Comparison of ENCODE assay signal across 20 mouse cellular contexts in genomic region chr16:38568192-38568591, GRCm38 (mm10). TPM values are rescaled to one million over a fixed set of nuclear protein-coding genes. Genes with fewer than 3 reads are reported as not detected.
DNase-seq lines count a peak whose midpoint lies in the region; ATAC-seq and TF ChIP-seq lines count a peak whose summit lies in the region.
"Had no signal": no experiment of that assay in that cellular context is flagged by ENCODE, and none has a peak within 500 bp of the region (broad histone marks: within the 10 kb centered on the region; RNA-seq: fewer than 3 reads in every experiment).

No protein-coding gene starts in this region.

- H3K36me3 ChIP-seq in MEL (ENCODE audit: control insufficient read depth in 1 of 2, insufficient read depth in 2 of 2, low read length in 2 of 2), result peaks cover 17% of the 10 kb centered on the region in 2 experiments
- peaks cover 3% of the 10 kb centered on the region; the same call in 1 of the 2 replicates for H3K36me3 ChIP-seq in stomach, postnatal 0 days (ENCODE audit: control insufficient read depth, insufficient read depth, low read length)
- peaks cover 18% of the 10 kb centered on the region; the same call in 1 of the 2 replicates for H3K36me3 ChIP-seq in liver, embryonic 11.5 days (ENCODE audit: control insufficient read depth, insufficient read depth, low read length)
- peaks cover 62% of the 10 kb centered on the region for H3K36me3 ChIP-seq in midbrain, embryonic 13.5 days

- no peaks in the 10 kb centered on the region for H3K9me3 ChIP-seq in MEL (replicated peaks; ENCODE audit: insufficient read depth, low read length)
- H3K9me3 ChIP-seq in stomach, postnatal 0 days (ENCODE audit: control insufficient read depth, low read length), result no peaks in the 10 kb centered on the region
- H3K9me3 ChIP-seq in liver, embryonic 11.5 days (ENCODE audit: control insufficient read depth, low read length), result no peaks in the 10 kb centered on the region
- no peaks in the 10 kb centered on the region for H3K9me3 ChIP-seq in midbrain, embryonic 13.5 days
- H3K9me3 ChIP-seq: embryonic facial prominence, embryonic 13.5 days; forebrain, embryonic 12.5 days; heart, embryonic 13.5 days; hindbrain, embryonic 15.5 days had no signal

- H3K4me2 ChIP-seq in stomach, postnatal 0 days (replicated peaks; ENCODE audit: low read depth), result no peak overlapping the region
- H3K4me2 ChIP-seq in liver, embryonic 11.5 days, result no peak overlapping the region
- H3K4me2 ChIP-seq in midbrain, embryonic 13.5 days (replicated peaks), result no peak overlapping the region
- H3K4me2 ChIP-seq: embryonic facial prominence, embryonic 13.5 days; forebrain, embryonic 12.5 days; heart, embryonic 13.5 days; hindbrain, embryonic 15.5 days had no signal

- no peak overlapping the region for H3K4me3 ChIP-seq in MEL (ENCODE audit: control insufficient read depth in 1 of 2, insufficient read depth in 1 of 2, low read depth in 2 of 2, low read length in 2 of 2)
- no peak overlapping the region for H3K4me3 ChIP-seq in stomach, postnatal 0 days (ENCODE audit: low read depth, low read length)
- H3K4me3 ChIP-seq in liver, embryonic 11.5 days (ENCODE audit: low read depth, low read length), result no peak overlapping the region
- no peak overlapping the region for H3K4me3 ChIP-seq in midbrain, embryonic 13.5 days (replicated peaks)
- H3K4me3 ChIP-seq: embryonic facial prominence, embryonic 13.5 days; forebrain, embryonic 12.5 days; gastrocnemius, adult 2 months; heart, embryonic 13.5 days; hindbrain, embryonic 15.5 days had no signal

- peaks cover 0 to 9% of the 10 kb centered on the region in 2 experiments; a peak in 1 of 4 replicates for H3K4me1 ChIP-seq in MEL (ENCODE audit: control insufficient read depth in 1 of 2, insufficient read depth in 2 of 2, low read length in 2 of 2)
- no peaks in the 10 kb centered on the region for H3K4me1 ChIP-seq in stomach, postnatal 0 days (replicated peaks; ENCODE audit: control insufficient read depth, insufficient read depth)
- H3K4me1 ChIP-seq in liver, embryonic 11.5 days (replicated peaks; ENCODE audit: control insufficient read depth, insufficient read depth, low read length), result no peaks in the 10 kb centered on the region
- H3K4me1 ChIP-seq in midbrain, embryonic 13.5 days (replicated peaks), result peaks cover 10% of the 10 kb centered on the region

- no peak for TF ChIP-seq CTCF in MEL (IDR thresholded peaks at IDR 0.05 in 2 of 3, conservative IDR thresholded peaks at IDR 0.05 in 1 of 3; ENCODE audit: control insufficient read depth in 1 of 3, insufficient read depth in 1 of 3, low read depth in 2 of 3, low read length in 3 of 3, poor library complexity in 1 of 3, severe bottlenecking in 1 of 3)
- TF ChIP-seq CTCF in stomach, postnatal 0 days (IDR thresholded peaks at IDR 0.05; ENCODE audit: low read depth), result no peak

- no peak overlapping the region for H3K27ac ChIP-seq in MEL (ENCODE audit: control insufficient read depth, low read depth, low read length)
- H3K27ac ChIP-seq in stomach, postnatal 0 days (replicated peaks), result no peak overlapping the region
- no peak overlapping the region for H3K27ac ChIP-seq in liver, embryonic 11.5 days (ENCODE audit: low read depth, low read length)
- H3K27ac ChIP-seq in midbrain, embryonic 13.5 days, result no peak overlapping the region
- H3K27ac ChIP-seq: embryonic facial prominence, embryonic 13.5 days; forebrain, embryonic 12.5 days; gastrocnemius, adult 2 months; heart, embryonic 13.5 days; hindbrain, embryonic 15.5 days had no signal

- TF ChIP-seq EP300 in MEL (IDR thresholded peaks at IDR 0.05; ENCODE audit: low read depth in 1 of 2, low read length in 2 of 2), result no peak
- no peak for TF ChIP-seq EP300 in stomach, postnatal 0 days (optimal IDR thresholded peaks at IDR 0.05)

- peak; percentile 95 for ATAC-seq in frontal cortex, adult (ENCODE audit: low TSS enrichment)
- ATAC-seq in stomach, postnatal 0 days (ENCODE audit: low FRiP score, low TSS enrichment), result 0 out of 2 replicates have a peak, but pooled peaks have one; percentile 66
- no peak for ATAC-seq in liver, embryonic 11.5 days (replicated peaks; ENCODE audit: low FRiP score)
- no peak for ATAC-seq in midbrain, embryonic 13.5 days
- ATAC-seq: forebrain, embryonic 16.5 days; intestine, postnatal 0 days had no signal

- TF ChIP-seq RAD21 in MEL (IDR thresholded peaks at IDR 0.05; ENCODE audit: low read depth, low read length), result no peak

- H3K9ac ChIP-seq in MEL (ENCODE audit: control insufficient read depth, low read depth, low read length, poor library complexity, severe bottlenecking), result no peak overlapping the region
- H3K9ac ChIP-seq in stomach, postnatal 0 days (ENCODE audit: low read length), result no peak overlapping the region
- no peak overlapping the region for H3K9ac ChIP-seq in liver, embryonic 11.5 days (ENCODE audit: low read depth, low read length)
- no peak overlapping the region for H3K9ac ChIP-seq in midbrain, embryonic 13.5 days (replicated peaks)
- H3K9ac ChIP-seq: embryonic facial prominence, embryonic 13.5 days; forebrain, embryonic 12.5 days; heart, embryonic 13.5 days; hindbrain, embryonic 15.5 days had no signal

- 87% methylated on average over 5 of the region's 5 CpGs for WGBS in stomach, postnatal 0 days
- 90% methylated on average over 5 of the region's 5 CpGs for WGBS in liver, embryonic 11.5 days
- WGBS in midbrain, embryonic 13.5 days, result 98% methylated on average over 5 of the region's 5 CpGs

- no peaks in the 10 kb centered on the region for H3K27me3 ChIP-seq in MEL (ENCODE audit: control insufficient read depth in 1 of 2, insufficient read depth in 2 of 2, low read length in 2 of 2)
- no peaks in the 10 kb centered on the region for H3K27me3 ChIP-seq in stomach, postnatal 0 days (ENCODE audit: control insufficient read depth, insufficient read depth, low read length)
- no peaks in the 10 kb centered on the region for H3K27me3 ChIP-seq in liver, embryonic 11.5 days (replicated peaks; ENCODE audit: control insufficient read depth, insufficient read depth, low read length)
- H3K27me3 ChIP-seq in midbrain, embryonic 13.5 days, result no peaks in the 10 kb centered on the region
- H3K27me3 ChIP-seq: embryonic facial prominence, embryonic 13.5 days; forebrain, embryonic 12.5 days; heart, embryonic 13.5 days; hindbrain, embryonic 15.5 days had no signal

- TF ChIP-seq POLR2A in MEL (IDR thresholded peaks at IDR 0.05; ENCODE audit: control insufficient read depth in 1 of 2, insufficient read depth in 1 of 2, low read depth in 1 of 2, low read length in 2 of 2, poor library complexity in 1 of 2), result no peak

- H3K79me2 ChIP-seq in MEL (ENCODE audit: control insufficient read depth, insufficient read depth, low read length, poor library complexity), result peaks cover 21% of the 10 kb centered on the region

- DNase-seq in frontal cortex, postnatal 25 days (ENCODE audit: low spot score in 2 of 2), result no peak
- DNase-seq in 416B (ENCODE audit: low read depth) (peak; percentile 71), MEL (ENCODE audit: low read depth, low spot score) (peak; percentile 42)
- no peak for DNase-seq in stomach, postnatal 0 days (ENCODE audit: low spot score)
- no peak for DNase-seq in liver, embryonic 11.5 days (ENCODE audit: low spot score)
- DNase-seq: B cell, adult 2 months; cerebellum, adult 11-12 months; cerebellum, adult 9-10 months; cerebellum, postnatal 25 days; gastrocnemius, adult 2 months; gastrocnemius, postnatal 25 days; heart, postnatal 36 days had no signal

TF ChIP-seq in MEL, 35 proteins besides CTCF, POLR2A, EP300 and RAD21:
- TF ChIP-seq GATA1 (IDR thresholded peaks at IDR 0.05; ENCODE audit: low read depth, low read length) (peak; percentile 43; the same call in 1 of the 2 replicates), ELF1 (IDR thresholded peaks at IDR 0.05; ENCODE audit: low read depth, low read length) (no peak)

RNA-seq across cellular contexts. Expression of gene Tmem39a, which starts 9.7 kb away (rescaled TPM):
- 34.2 and 38.1 TPM in 2 replicates for total RNA-seq in MEL (2012; rRNA removed)
- 100 to 1,000 TPM; 116 to 352 TPM for polyA plus RNA-seq in MEL (2012; ENCODE audit: insufficient read depth in 1 of 2, insufficient read length in 2 of 2, low read depth in 1 of 2, low replicate concordance in 2 of 2, missing spikeins in 1 of 2)
- 44.6 and 48.9 TPM in 2 replicates for polyA plus RNA-seq in stomach, postnatal 0 days (2015; fragmentation: Nextera tagmentation; extraction: Ambion mirVana)
- polyA plus RNA-seq in liver, embryonic 11.5 days (2014; fragmentation: Nextera tagmentation; extraction: Ambion mirVana), result 88.7 and 89.3 TPM in 2 replicates
- polyA plus RNA-seq in midbrain, embryonic 13.5 days (2015; fragmentation: Nextera tagmentation; extraction: Ambion mirVana), result 40.6 and 47.1 TPM in 2 replicates

RNA-seq across cellular contexts. Expression of gene Poglut1, which starts 18.1 kb away (rescaled TPM):
- total RNA-seq in MEL (2012; rRNA removed), result 17.7 and 17.9 TPM in 2 replicates
- 10 to 100 TPM in 1 of 2 experiments, not detected in 1; 28.6 TPM for polyA plus RNA-seq in MEL (2012; ENCODE audit: insufficient read depth in 1 of 2, insufficient read length in 2 of 2, low read depth in 1 of 2, low replicate concordance in 2 of 2, missing spikeins in 1 of 2)
- 16.0 and 16.3 TPM in 2 replicates for polyA plus RNA-seq in stomach, postnatal 0 days (2015; fragmentation: Nextera tagmentation; extraction: Ambion mirVana)
- 31.0 and 34.1 TPM in 2 replicates for polyA plus RNA-seq in liver, embryonic 11.5 days (2014; fragmentation: Nextera tagmentation; extraction: Ambion mirVana)
- polyA plus RNA-seq in midbrain, embryonic 13.5 days (2015; fragmentation: Nextera tagmentation; extraction: Ambion mirVana), result 65.3 and 66.4 TPM in 2 replicates

RNA-seq across cellular contexts. Expression of gene Timmdc1, which starts 45.7 kb away (rescaled TPM):
- total RNA-seq in MEL (2012; rRNA removed), result 36.4 and 38.0 TPM in 2 replicates
- polyA plus RNA-seq in MEL (2012; ENCODE audit: insufficient read depth in 1 of 2, insufficient read length in 2 of 2, low read depth in 1 of 2, low replicate concordance in 2 of 2, missing spikeins in 1 of 2), result 10 to 100 TPM in 1 of 2 experiments, not detected in 1; 40.4 TPM
- polyA plus RNA-seq in stomach, postnatal 0 days (2015; fragmentation: Nextera tagmentation; extraction: Ambion mirVana), result 14.6 and 15.5 TPM in 2 replicates
- polyA plus RNA-seq in liver, embryonic 11.5 days (2014; fragmentation: Nextera tagmentation; extraction: Ambion mirVana), result 25.1 and 28.1 TPM in 2 replicates
- 41.3 and 42.5 TPM in 2 replicates for polyA plus RNA-seq in midbrain, embryonic 13.5 days (2015; fragmentation: Nextera tagmentation; extraction: Ambion mirVana)

Comparison
In these comparisons a context has a peak if more than half of its experiments do, and no peak if none do; other contexts are left out.
1. ATAC-seq: peak in frontal cortex, adult (single experiment) and stomach, postnatal 0 days (single experiment); none in liver, embryonic 11.5 days (single experiment) and midbrain, embryonic 13.5 days (single experiment).
2. DNase-seq: peak in 416B (single experiment) and MEL (single experiment); none in frontal cortex, postnatal 25 days (0 of 2), stomach, postnatal 0 days (single experiment) and liver, embryonic 11.5 days (single experiment).